Mouse (Mus musculus): ENCODE measurements around the gene Hbs1l. TPM values are rescaled to one million over a fixed set of nuclear protein-coding genes. Genes with fewer than 3 reads are reported as not detected.

The Hbs1l gene
- total RNA-seq, 2 experiments from 2014 or later = 62.0 to 68.9 TPM

DNA sequence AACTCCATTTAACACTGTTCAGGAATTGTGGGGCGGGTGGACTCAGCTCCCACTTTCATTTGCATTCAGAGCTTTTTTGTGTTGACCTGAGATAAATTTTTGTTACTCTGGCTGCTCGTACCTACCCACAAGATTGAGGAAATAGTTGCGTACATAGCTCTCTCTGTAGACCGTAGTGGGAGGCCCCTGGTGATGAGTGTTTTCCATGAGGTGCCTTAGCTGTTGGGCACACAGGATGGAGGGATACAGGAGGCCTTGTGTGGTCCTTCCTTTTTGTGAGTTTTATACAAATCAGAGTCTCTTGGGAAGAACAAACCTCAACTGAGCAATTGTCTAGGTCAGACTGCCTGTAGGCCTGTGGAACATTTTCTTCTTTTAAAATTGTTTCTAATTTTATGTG is 109.0 kb downstream of the Hbs1l start:
- no peak overlapping the region for H3K27ac ChIP-seq
- no peak for DNase-seq (ENCODE audit: low spot score in 2 of 2)
- no peak overlapping the region for H3K4me3 ChIP-seq
- TF ChIP-seq CTCF (conservative IDR thresholded peaks at IDR 0.05) = no peak

DNA sequence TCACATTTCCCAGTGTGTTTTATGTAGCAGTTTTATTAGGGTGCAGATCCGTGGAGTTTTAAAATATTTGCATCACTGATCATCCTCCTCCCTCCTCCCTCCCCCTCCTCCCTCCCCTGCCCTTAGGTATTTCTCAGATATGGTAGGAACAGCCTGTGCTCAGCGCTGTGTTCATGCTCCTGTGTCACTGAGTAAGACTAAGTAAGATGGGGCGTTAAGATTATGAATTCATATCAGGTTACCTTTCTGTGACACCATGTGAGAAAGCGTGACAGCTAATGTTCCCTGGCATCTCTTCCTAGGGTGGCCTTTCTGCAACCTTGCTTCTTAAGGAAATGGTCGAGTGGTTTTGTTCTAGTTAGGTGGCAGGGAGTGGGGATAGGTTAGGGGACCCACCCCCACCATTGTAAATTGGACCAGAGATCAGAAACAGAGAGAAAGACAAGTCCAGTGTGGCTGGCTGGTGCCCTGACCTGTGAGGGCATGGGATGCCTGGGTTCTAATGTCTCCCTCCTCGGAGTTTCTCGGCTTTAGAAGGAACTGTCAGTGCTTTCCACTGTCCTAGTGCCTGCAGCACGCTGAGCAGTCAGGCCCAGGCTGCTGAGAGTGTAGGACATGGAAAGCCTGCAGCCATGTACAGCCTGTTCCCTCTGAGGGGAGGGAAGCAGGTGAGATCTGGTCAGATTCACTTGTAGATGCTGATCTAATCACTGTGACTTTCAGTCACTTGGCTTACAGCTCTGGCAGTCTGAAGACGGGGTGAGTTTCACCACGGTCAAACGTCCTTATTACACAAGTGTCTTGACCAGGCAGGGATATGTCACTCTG is 110.1 kb downstream of the Hbs1l start:
- no peak for TF ChIP-seq CTCF (conservative IDR thresholded peaks at IDR 0.05)
- DNase-seq (ENCODE audit: low spot score in 2 of 2) = no peak
- Histone ChIP-seq H3K27ac (no peak overlapping the region), H3K4me3 (no peak overlapping the region)

DNA sequence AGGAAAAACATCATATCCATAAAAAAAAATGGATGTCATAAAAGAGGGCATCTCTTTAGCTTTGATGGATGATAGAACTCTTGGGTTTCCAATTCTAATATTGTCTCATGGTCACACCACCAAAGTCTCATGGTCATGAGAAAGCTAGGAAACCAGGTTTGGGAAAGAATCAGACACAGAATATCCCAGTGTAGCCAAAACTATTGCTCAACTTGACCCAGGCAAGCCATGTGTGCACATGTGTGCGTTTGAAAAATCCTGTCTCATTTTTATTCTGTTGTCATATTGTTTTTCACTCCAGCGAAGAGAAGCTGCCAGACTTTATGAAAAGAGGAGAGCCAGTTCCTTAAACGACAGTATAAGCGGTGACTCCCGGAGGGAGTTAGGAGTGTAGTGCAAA is 114.9 kb downstream of the Hbs1l start:
- Histone ChIP-seq H3K27ac (no peak overlapping the region), H3K4me3 (no peak overlapping the region)
- no peak for DNase-seq (ENCODE audit: low spot score in 2 of 2)
- no peak for TF ChIP-seq CTCF (conservative IDR thresholded peaks at IDR 0.05)

DNA sequence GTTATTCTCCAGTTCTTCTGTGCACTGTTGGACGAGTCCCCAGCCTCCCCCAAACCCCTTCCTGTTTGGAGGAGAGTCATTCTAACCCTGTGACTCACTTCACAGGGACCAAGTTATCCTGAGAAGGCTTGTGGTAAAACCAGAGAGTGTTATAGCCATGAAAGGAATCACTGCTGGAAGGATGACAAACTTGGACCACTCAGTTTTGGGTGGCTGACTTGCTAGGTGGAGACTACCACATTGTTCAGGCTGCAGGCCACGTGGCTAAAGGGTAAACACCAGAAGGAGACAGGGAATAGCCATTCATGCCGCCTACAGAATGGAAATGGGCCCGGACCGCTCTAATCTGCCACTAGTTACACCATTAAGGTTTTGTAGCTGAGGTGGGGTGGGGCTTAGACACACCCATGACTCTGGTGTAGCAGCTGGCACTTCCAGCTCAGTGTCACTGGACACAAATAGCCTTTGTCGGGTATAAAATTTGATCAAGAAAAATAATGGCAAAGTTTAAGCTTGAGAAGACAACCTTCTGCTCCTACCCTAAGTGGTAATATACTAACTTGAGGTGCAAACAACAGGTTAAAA is 115.9 kb downstream of the Hbs1l start:
- no peak for DNase-seq (ENCODE audit: low spot score in 2 of 2)
- no peak overlapping the region for H3K27ac ChIP-seq
- no peak overlapping the region for H3K4me3 ChIP-seq
- no peak for TF ChIP-seq CTCF (conservative IDR thresholded peaks at IDR 0.05)

DNA sequence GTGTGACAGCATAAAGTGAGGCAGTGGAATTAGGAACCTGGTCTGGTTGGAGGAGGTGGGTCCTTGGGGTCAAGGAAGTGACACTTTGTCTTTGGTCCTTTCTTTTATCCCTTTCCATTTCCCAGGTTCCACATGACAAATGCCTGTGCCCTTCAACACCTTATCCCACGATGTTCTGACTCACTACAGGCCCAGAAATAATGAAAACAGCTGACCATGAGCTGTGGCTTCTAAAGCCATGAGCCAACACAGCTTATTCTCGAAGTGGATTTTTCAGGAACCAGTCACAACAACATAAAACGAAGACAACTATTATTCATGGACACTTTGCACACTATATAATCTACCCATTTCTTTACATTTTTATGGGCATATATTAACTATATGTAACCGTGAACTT is 119.3 kb downstream of the Hbs1l start:
- DNase-seq (ENCODE audit: low spot score in 2 of 2) = no peak
- no peak overlapping the region for H3K4me3 ChIP-seq
- TF ChIP-seq CTCF (conservative IDR thresholded peaks at IDR 0.05) = no peak
- H3K27ac ChIP-seq = no peak overlapping the region

DNA sequence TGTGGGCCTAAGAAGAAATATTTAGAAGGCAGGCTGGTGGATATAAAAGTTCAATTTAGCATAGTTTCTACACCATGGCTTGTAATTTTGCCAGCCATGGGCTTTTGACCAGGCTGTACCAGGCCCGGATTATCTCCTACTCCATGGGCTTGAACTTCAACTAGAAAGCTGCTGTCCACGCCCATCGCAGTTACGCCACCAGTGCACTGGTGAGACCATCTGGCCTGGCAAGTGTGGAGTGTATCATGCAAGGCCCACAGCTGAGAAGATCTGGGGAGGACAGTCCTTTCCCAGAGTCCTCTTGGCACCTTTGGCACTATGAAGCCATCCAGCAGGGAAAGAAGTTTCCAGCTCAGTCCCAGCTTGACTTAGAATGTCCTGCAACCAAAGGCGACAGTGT is 120.4 kb downstream of the Hbs1l start:
- H3K4me3 ChIP-seq = no peak overlapping the region
- DNase-seq (ENCODE audit: low spot score in 2 of 2) = no peak
- no peak for TF ChIP-seq CTCF (conservative IDR thresholded peaks at IDR 0.05)
- no peak overlapping the region for H3K27ac ChIP-seq

Other genes starting within 250 kb of the Hbs1l start
- gene Myb, start 135.0 kb upstream of the Hbs1l start, total RNA-seq (2021) = under 1 TPM; 0.44 to 0.66 TPM
- under 1 TPM in 1 of 2 experiments, not detected in 1; 0.20 TPM for gene Aldh8a1, start 81.3 kb downstream of the Hbs1l start, total RNA-seq (2021)

All from layer of hippocampus, adult 2 months (tissue).